Mouse (Mus musculus): ENCODE measurements around the gene Olfr54. TPM values are rescaled to one million over a fixed set of nuclear protein-coding genes. Genes with fewer than 3 reads are reported as not detected.

Gene Olfr54
- not detected in 2 replicates for polyA plus RNA-seq (2012; rRNA removed)

DNA sequence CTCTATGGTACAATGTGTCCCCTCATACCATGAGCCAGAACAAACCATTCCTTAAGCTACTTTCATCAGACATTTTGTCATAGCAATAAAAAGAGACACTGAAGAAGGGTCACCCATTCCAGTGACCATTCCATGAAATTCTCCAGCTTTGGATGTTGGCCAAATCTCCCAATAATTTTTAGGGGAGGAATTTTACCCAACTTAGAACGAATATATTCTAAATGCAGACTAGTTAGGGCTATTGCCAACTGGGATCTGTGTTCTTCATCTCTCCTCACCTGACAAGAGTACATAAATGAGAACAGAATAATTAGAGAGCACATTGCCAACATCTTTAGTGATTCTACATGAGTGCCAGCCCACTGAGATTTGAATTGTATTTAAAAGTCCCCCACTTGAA is at the start of gene Olfr54:
Gene Olfr54 (plus strand): TSS at position 301 of the 400 bp plus-strand sequence.
- Histone ChIP-seq H3K27ac (ENCODE audit: control insufficient read depth, insufficient read depth, low read depth, low read length) (no peak within 1 kb of the TSS), H3K27me3 (ENCODE audit: control insufficient read depth, insufficient read depth, low read length) (no peaks in the 10 kb centered on the region), H3K4me3 (ENCODE audit: control insufficient read depth, low read depth, low read length) (no peak within 1 kb of the TSS), H3K4me1 (ENCODE audit: control insufficient read depth, insufficient read depth, low read length) (no peaks in the 10 kb centered on the region), H3K36me3 (ENCODE audit: control insufficient read depth, insufficient read depth, low read length) (no peaks in the 10 kb centered on the region)
- TF ChIP-seq CTCF (IDR thresholded peaks at IDR 0.05; ENCODE audit: control insufficient read depth, insufficient read depth, insufficient replicate concordance, low read depth, low read length) (no peak), POLR2A (IDR thresholded peaks at IDR 0.05; ENCODE audit: control insufficient read depth, low read depth, low read length) (no peak)

DNA sequence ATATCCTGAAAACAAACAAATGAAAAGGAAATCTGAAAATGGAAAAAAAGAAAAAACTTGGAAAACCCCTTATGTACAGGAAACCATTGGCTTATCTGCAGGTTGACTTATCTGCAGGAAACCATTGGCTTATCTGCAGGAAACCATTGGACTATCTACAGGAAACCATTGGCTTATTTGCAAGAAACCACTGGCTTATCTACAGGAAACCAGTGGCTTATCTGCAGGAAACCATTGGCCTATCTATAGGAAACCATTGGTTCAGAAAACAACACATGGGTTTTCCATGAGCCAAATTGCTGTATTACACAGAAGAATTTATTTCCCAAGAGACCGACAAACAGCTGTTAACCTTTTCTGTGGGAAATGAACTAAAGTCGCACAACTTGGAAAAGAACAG is 49.1 kb upstream of the Olfr54 start:
- Histone ChIP-seq H3K4me1 (ENCODE audit: control insufficient read depth, insufficient read depth, low read length) (0 out of 2 replicates have a peak, but pooled peaks cover 2% of the 10 kb centered on the region), H3K27ac (ENCODE audit: control insufficient read depth, insufficient read depth, low read depth, low read length) (no peak overlapping the region), H3K27me3 (ENCODE audit: control insufficient read depth, insufficient read depth, low read length) (no peaks in the 10 kb centered on the region), H3K36me3 (ENCODE audit: control insufficient read depth, insufficient read depth, low read length) (no peaks in the 10 kb centered on the region), H3K4me3 (ENCODE audit: control insufficient read depth, low read depth, low read length) (no peak overlapping the region)
- no peak for TF ChIP-seq POLR2A (IDR thresholded peaks at IDR 0.05; ENCODE audit: control insufficient read depth, low read depth, low read length)
- TF ChIP-seq CTCF (IDR thresholded peaks at IDR 0.05; ENCODE audit: control insufficient read depth, insufficient read depth, insufficient replicate concordance, low read depth, low read length): no peak

DNA sequence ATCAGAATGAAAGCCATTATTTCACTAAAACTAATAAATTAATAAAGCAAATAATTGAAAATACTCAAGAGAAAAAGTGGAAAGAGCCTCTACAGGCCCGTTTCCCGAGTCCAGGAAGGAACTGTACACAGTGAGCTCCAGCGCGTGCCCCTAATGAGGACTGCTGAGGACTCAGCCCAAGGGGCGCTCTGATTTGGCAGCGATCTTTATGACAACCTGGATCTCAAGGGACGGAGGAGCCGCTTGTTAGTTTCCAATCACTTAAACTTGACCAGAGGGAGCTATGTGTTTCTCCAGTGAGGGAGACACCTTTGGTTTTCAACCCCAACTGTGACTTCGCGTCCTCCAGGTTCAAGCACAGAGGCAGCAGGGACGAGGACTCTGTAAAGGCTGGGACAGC is 47.8 kb upstream of the Olfr54 start, which contains the start of gene Olfr1378:
Gene Olfr1378 (plus strand): TSS at position 301 of the 400 bp plus-strand sequence.
- no peak within 1 kb of the TSS for H3K27ac ChIP-seq (ENCODE audit: control insufficient read depth, insufficient read depth, low read depth, low read length)
- H3K4me1 ChIP-seq (ENCODE audit: control insufficient read depth, insufficient read depth, low read length): 0 out of 2 replicates have a peak, but pooled peaks cover 2% of the 10 kb centered on the region
- H3K36me3 ChIP-seq (ENCODE audit: control insufficient read depth, insufficient read depth, low read length): no peaks in the 10 kb centered on the region
- H3K4me3 ChIP-seq (ENCODE audit: control insufficient read depth, low read depth, low read length): no peak within 1 kb of the TSS
- TF ChIP-seq CTCF (IDR thresholded peaks at IDR 0.05; ENCODE audit: control insufficient read depth, insufficient read depth, insufficient replicate concordance, low read depth, low read length) (no peak), POLR2A (IDR thresholded peaks at IDR 0.05; ENCODE audit: control insufficient read depth, low read depth, low read length) (no peak)
- no peaks in the 10 kb centered on the region for H3K27me3 ChIP-seq (ENCODE audit: control insufficient read depth, insufficient read depth, low read length)

DNA sequence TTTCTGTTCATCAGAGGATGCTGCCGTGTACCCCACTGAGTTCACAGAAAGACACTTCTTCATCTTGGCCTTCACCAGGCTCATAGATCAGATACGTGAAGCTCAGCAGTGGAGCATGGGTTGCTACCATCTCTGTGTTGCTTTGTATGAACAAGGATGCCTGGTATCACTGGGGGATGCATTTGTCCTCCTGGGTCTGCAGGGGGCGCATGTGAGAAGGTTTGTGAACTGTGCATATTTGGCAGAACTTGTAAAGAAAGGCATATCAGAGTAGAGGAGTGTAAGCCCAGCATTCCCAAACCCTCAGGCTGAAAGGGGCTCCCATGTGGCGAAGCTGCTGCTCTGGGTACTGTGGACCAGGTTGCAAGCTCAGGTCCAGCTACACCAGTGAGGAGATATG is 36.8 kb upstream of the Olfr54 start:
- TF ChIP-seq POLR2A (IDR thresholded peaks at IDR 0.05; ENCODE audit: control insufficient read depth, low read depth, low read length) (no peak), CTCF (IDR thresholded peaks at IDR 0.05; ENCODE audit: control insufficient read depth, insufficient read depth, insufficient replicate concordance, low read depth, low read length) (peak; percentile 34; the same call in 1 of the 2 replicates)
- Histone ChIP-seq H3K4me3 (ENCODE audit: control insufficient read depth, low read depth, low read length) (no peak overlapping the region), H3K27me3 (ENCODE audit: control insufficient read depth, insufficient read depth, low read length) (no peaks in the 10 kb centered on the region), H3K27ac (ENCODE audit: control insufficient read depth, insufficient read depth, low read depth, low read length) (no peak overlapping the region), H3K4me1 (ENCODE audit: control insufficient read depth, insufficient read depth, low read length) (no peaks in the 10 kb centered on the region), H3K36me3 (ENCODE audit: control insufficient read depth, insufficient read depth, low read length) (no peaks in the 10 kb centered on the region)

DNA sequence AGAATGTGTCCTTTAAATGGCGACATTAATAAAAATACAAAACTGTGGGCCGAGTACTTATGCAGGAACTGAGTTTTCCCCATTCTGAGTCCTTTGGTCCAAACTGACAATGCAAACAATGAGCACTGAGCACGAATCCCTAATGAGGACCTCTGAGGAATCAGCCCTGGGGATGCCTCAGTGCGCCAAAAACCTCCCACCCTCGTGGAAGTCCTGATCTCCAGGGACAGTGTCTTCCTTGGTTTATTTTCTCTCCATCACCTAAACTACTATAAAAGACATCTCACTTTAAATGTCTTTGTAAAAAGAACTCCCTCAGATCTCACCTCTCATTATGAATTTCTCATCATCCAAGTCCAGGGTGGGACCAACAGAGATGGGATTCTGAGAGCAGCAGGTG is 32.4 kb upstream of the Olfr54 start, which contains the start of gene Olfr1377:
Gene Olfr1377 (plus strand): TSS at position 301 of the 400 bp plus-strand sequence.
- no peaks in the 10 kb centered on the region for H3K36me3 ChIP-seq (ENCODE audit: control insufficient read depth, insufficient read depth, low read length)
- no peak within 1 kb of the TSS for H3K4me3 ChIP-seq (ENCODE audit: control insufficient read depth, low read depth, low read length)
- H3K27me3 ChIP-seq (ENCODE audit: control insufficient read depth, insufficient read depth, low read length): no peaks in the 10 kb centered on the region
- TF ChIP-seq CTCF (IDR thresholded peaks at IDR 0.05; ENCODE audit: control insufficient read depth, insufficient read depth, insufficient replicate concordance, low read depth, low read length) (no peak), POLR2A (IDR thresholded peaks at IDR 0.05; ENCODE audit: control insufficient read depth, low read depth, low read length) (no peak)
- H3K4me1 ChIP-seq (ENCODE audit: control insufficient read depth, insufficient read depth, low read length): no peaks in the 10 kb centered on the region
- no peak within 1 kb of the TSS for H3K27ac ChIP-seq (ENCODE audit: control insufficient read depth, insufficient read depth, low read depth, low read length)

DNA sequence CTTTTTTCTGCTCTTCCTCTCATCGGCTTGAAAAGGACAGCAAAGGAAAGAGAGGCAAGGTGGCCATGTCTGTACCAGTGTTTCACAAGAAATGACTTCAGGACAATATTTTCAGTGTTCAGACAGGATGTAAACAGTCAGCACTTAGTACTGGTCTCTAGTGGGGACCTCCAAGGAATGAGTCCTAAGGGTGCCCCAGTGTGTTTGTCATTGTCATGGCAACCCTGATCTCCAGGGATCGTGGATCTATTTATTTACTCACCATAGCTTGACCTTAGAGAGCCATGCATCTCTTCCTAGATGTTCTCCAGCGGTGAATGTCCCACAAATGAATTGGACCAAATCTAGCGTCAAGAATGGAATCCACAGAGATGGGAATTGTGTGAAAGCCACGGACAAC is 10.7 kb upstream of the Olfr54 start, which contains the start of gene Olfr51:
Gene Olfr51 (plus strand): TSS at position 301 of the 400 bp plus-strand sequence.
- TF ChIP-seq CTCF (IDR thresholded peaks at IDR 0.05; ENCODE audit: control insufficient read depth, insufficient read depth, insufficient replicate concordance, low read depth, low read length) (no peak), POLR2A (IDR thresholded peaks at IDR 0.05; ENCODE audit: control insufficient read depth, low read depth, low read length) (no peak)
- Histone ChIP-seq H3K4me1 (ENCODE audit: control insufficient read depth, insufficient read depth, low read length) (no peaks in the 10 kb centered on the region), H3K27ac (ENCODE audit: control insufficient read depth, insufficient read depth, low read depth, low read length) (no peak within 1 kb of the TSS), H3K36me3 (ENCODE audit: control insufficient read depth, insufficient read depth, low read length) (no peaks in the 10 kb centered on the region), H3K4me3 (ENCODE audit: control insufficient read depth, low read depth, low read length) (no peak within 1 kb of the TSS), H3K27me3 (ENCODE audit: control insufficient read depth, insufficient read depth, low read length) (no peaks in the 10 kb centered on the region)

DNA sequence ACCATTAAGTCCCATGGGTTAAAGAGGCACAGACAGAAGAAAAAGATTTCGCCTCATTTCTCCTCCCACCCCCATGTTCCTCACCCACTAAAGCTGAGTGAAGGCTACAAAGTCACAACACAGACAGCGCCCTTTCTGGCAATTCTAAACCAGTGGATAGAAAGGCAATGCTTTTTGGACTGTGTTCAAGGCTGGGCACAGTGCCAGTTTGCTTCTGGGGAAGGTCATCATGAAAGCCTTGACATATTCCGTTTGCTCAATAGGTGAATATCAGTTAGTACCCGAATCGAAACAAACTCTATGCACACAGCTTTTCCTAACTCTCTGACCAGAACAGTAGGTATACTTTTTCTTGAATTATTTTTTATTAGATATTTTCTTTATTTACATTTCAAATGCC is 2.2 kb upstream of the Olfr54 start:
- no peak for TF ChIP-seq POLR2A (IDR thresholded peaks at IDR 0.05; ENCODE audit: control insufficient read depth, low read depth, low read length)
- TF ChIP-seq CTCF (IDR thresholded peaks at IDR 0.05; ENCODE audit: control insufficient read depth, insufficient read depth, insufficient replicate concordance, low read depth, low read length): no peak
- no peak overlapping the region for H3K27ac ChIP-seq (ENCODE audit: control insufficient read depth, insufficient read depth, low read depth, low read length)
- no peaks in the 10 kb centered on the region for H3K4me1 ChIP-seq (ENCODE audit: control insufficient read depth, insufficient read depth, low read length)
- no peaks in the 10 kb centered on the region for H3K36me3 ChIP-seq (ENCODE audit: control insufficient read depth, insufficient read depth, low read length)
- no peak overlapping the region for H3K4me3 ChIP-seq (ENCODE audit: control insufficient read depth, low read depth, low read length)
- H3K27me3 ChIP-seq (ENCODE audit: control insufficient read depth, insufficient read depth, low read length): no peaks in the 10 kb centered on the region

Measured in testis, adult 2 months (tissue).